Mouse (Mus musculus) spleen, adult 2 months (tissue): ENCODE results near the gene Mtmr14.

ENCODE experiments used
- CTCF ChIP-seq: fragments of 200-500 bp; IDR thresholded peaks from 2 replicates; pipeline ENCODE4 v1.5.1; 2011; ENCODE audit warnings: mild to moderate bottlenecking, inconsistent platforms; ENCODE audit not compliant: insufficient read depth, insufficient read length, insufficient replicate concordance; ENCODE audit errors: extremely low read depth
- POLR2A ChIP-seq: fragments of 200-500 bp; IDR thresholded peaks from 2 replicates; pipeline ENCODE4 v1.6.1; 2011; ENCODE audit warnings: low read depth, low read length, inconsistent platforms

GRCm38 (mm10) chr6:113226705-113227104 is 10.9 kb upstream of the Mtmr14 start:
- TF ChIP-seq POLR2A (no peak), CTCF (no peak)
